Mouse (Mus musculus) CH12.LX (cell line): ENCODE results near the gene Iqgap3. TPM values are rescaled to one million over a fixed set of nuclear protein-coding genes. Genes with fewer than 3 reads are reported as not detected.

Experiments
- DNase-seq: peaks from one replicate; pipeline ENCODE4 v3.0.0-alpha.2; 2013; ENCODE audit errors: extremely low read depth
- H3K27ac ChIP-seq: 2 replicates; pipeline ENCODE4 v1.5.1; 2012; ENCODE audit warnings: low read depth, mild to moderate bottlenecking, control low read depth, moderate library complexity; ENCODE audit not compliant: insufficient read depth
- H3K27me3 ChIP-seq: replicated peaks from 2 replicates; pipeline ENCODE3; 2012; ENCODE audit warnings: inconsistent platforms
- H3K36me3 ChIP-seq, 2 experiments: replicated peaks in 1 of 2; 2 replicates each; pipeline versions ENCODE3 to v1.6.1; 2012; ENCODE audit warnings: inconsistent platforms in 1 of 2, low read length in 1 of 2, mild to moderate bottlenecking in 1 of 2, mixed read lengths in 1 of 2, moderate library complexity in 1 of 2; ENCODE audit not compliant: control insufficient read depth in 1 of 2, insufficient read depth in 1 of 2
- H3K4me1 ChIP-seq, 2 experiments: 2 replicates each; pipeline ENCODE4 v1.6.1; 2012; ENCODE audit warnings: inconsistent platforms in 1 of 2, moderate library complexity in 1 of 2; ENCODE audit not compliant: insufficient read depth in 2 of 2, control insufficient read depth in 1 of 2
- H3K4me2 ChIP-seq: 2 replicates; pipeline ENCODE4 v1.6.1; 2012; ENCODE audit warnings: low read depth, mild to moderate bottlenecking, control low read depth; ENCODE audit not compliant: poor library complexity, insufficient read depth, severe bottlenecking
- H3K4me3 ChIP-seq, 3 experiments: fragments of 150-350 bp in 1 of 3; sonication (generic) in 1 of 3; replicated peaks in 1 of 3; 2 replicates each; pipeline versions ENCODE3 to v1.5.1; 2011 to 2012; ENCODE audit warnings: low read depth in 2 of 3, low read length in 2 of 3, mild to moderate bottlenecking in 2 of 3, moderate library complexity in 2 of 3, control low read depth in 1 of 3, improper control_type of control experiment in 1 of 3, inconsistent platforms in 1 of 3, mixed read lengths in 1 of 3; ENCODE audit not compliant: poor library complexity in 1 of 3
- H3K79me2 ChIP-seq: replicated peaks from 2 replicates; pipeline ENCODE4 v1.6.1; 2012; ENCODE audit warnings: mild to moderate bottlenecking, moderate library complexity; ENCODE audit not compliant: control insufficient read depth, poor library complexity, insufficient read depth, severe bottlenecking; ENCODE audit errors: extremely low read depth
- H3K9ac ChIP-seq: 2 replicates; pipeline ENCODE4 v1.6.1; 2012; ENCODE audit warnings: low read depth, mild to moderate bottlenecking, control low read depth, moderate library complexity; ENCODE audit not compliant: insufficient read depth
- H3K9me3 ChIP-seq: replicated peaks from 2 replicates; pipeline ENCODE3; 2012; ENCODE audit warnings: low read length, inconsistent platforms, mixed read lengths
- CHD2 ChIP-seq: IDR thresholded peaks from 2 replicates; pipeline ENCODE4 v1.6.1; 2011; ENCODE audit warnings: low read length, improper control_type of control experiment
- CTCF ChIP-seq, 2 experiments: IDR thresholded peaks in 1 of 2; conservative IDR thresholded peaks in 1 of 2; 2 replicates each; pipeline ENCODE4 v1.5.1; 2011 to 2012; ENCODE audit warnings: low read depth in 2 of 2, low read length in 2 of 2, improper control_type of control experiment in 1 of 2, inconsistent platforms in 1 of 2, mild to moderate bottlenecking in 1 of 2, moderate library complexity in 1 of 2
- ELF1 ChIP-seq: IDR thresholded peaks from 2 replicates; pipeline ENCODE4 v1.6.1; 2014; ENCODE audit warnings: low read depth, mild to moderate bottlenecking, inconsistent platforms, low read length, improper control_type of control experiment
- MXI1 ChIP-seq: IDR thresholded peaks from 2 replicates; pipeline ENCODE4 v1.6.1; 2011; ENCODE audit warnings: mild to moderate bottlenecking, low read depth, low read length, improper control_type of control experiment
- NRF1 ChIP-seq: IDR thresholded peaks from 2 replicates; pipeline ENCODE4 v1.6.1; 2014; ENCODE audit warnings: low read depth, mild to moderate bottlenecking, inconsistent platforms, low read length, improper control_type of control experiment, moderate library complexity
- PAX5 ChIP-seq: IDR thresholded peaks from 2 replicates; pipeline ENCODE4 v1.6.1; 2012; ENCODE audit warnings: low read length, inconsistent platforms, mixed read lengths
- RAD21 ChIP-seq: IDR thresholded peaks from 2 replicates; pipeline ENCODE4 v1.6.1; 2011; ENCODE audit warnings: low read depth, mild to moderate bottlenecking, low read length, improper control_type of control experiment, moderate library complexity
- SMC3 ChIP-seq: IDR thresholded peaks from 2 replicates; pipeline ENCODE4 v1.6.1; 2011; ENCODE audit warnings: low read depth, low read length, improper control_type of control experiment
- UBTF ChIP-seq: IDR thresholded peaks from 2 replicates; pipeline ENCODE4 v1.6.1; 2012; ENCODE audit warnings: low read depth, mild to moderate bottlenecking, inconsistent platforms, low read length, improper control_type of control experiment, moderate library complexity
- USF2 ChIP-seq: conservative IDR thresholded peaks from 2 replicates; pipeline ENCODE4 v1.6.1; 2011; ENCODE audit warnings: low read depth, low read length, improper control_type of control experiment
- ZC3H11A ChIP-seq: IDR thresholded peaks from 2 replicates; pipeline ENCODE4 v1.6.1; 2012; ENCODE audit warnings: low read depth, mild to moderate bottlenecking, inconsistent platforms, low read length, improper control_type of control experiment
- ZMIZ1 ChIP-seq: IDR thresholded peaks from 2 replicates; pipeline ENCODE4 v1.6.1; 2012; ENCODE audit warnings: low read depth, mild to moderate bottlenecking, inconsistent platforms, low read length, improper control_type of control experiment
- ZNF384 ChIP-seq: IDR thresholded peaks from 2 replicates; pipeline ENCODE4 v1.6.1; 2012; ENCODE audit warnings: low read depth, low read length, improper control_type of control experiment, inconsistent platforms
- dilution Hi-C: fragments of 300-500 bp; cut with MboI; formaldehyde crosslinking; loops from 2 replicates; pipeline ENCODE4 v1.14.3; 2020; ENCODE audit warnings: low sequenced_read_pairs; ENCODE audit not compliant: extremely low pct_unique_long_range_greater_than_20kb, extremely low pct_ligation_motif_present
- in situ Hi-C: fragments of 300-500 bp; cut with MboI; formaldehyde crosslinking; loops from 3 replicates; pipeline ENCODE4 v1.14.3; 2019; ENCODE audit warnings: low sequenced_read_pairs, low pct_ligation_motif_present, low pct_unique_long_range_greater_than_20kb, mixed read lengths
- polyA plus RNA-seq: library from polyadenylated mRNA; unstranded; fragments of >175 nt; gene quantifications from 2 replicates; pipeline ENCODE4 v1.2.1, GENCODE M21; 2012; ENCODE audit warnings: low read depth; ENCODE audit not compliant: insufficient read length
- total RNA-seq, 2 experiments: library from RNA; depleted of rRNA; stranded (reverse); fragments of 300-350 nt in 1 of 2; fragments of >200 nt in 1 of 2; gene quantifications; 2 replicates each; pipeline ENCODE4 v1.2.3; 2012 to 2014

The Iqgap3 gene
- total and polyA plus RNA-seq, 3 experiments = 13.0 to 21.9 (median 18.3) TPM

- dilution Hi-C loops = no loop called here
- in situ Hi-C loops = no loop called here
- H3K4me1 ChIP-seq = peaks cover 19 to 71% of the 10 kb centered on the region in 2 experiments
Measured at GRCm38 (mm10) chr3:88136346-88136745, 54.6 kb downstream of the Iqgap3 start.

GRCm38 (mm10) chr3:88136945-88137494, 55.2 kb downstream of the Iqgap3 start:
- Histone ChIP-seq H3K4me2 (peak overlapping the region; percentile 59; the same call in 1 of the 2 replicates), H3K9ac (no peak overlapping the region), H3K36me3 (peaks cover 0 to 2% of the 10 kb centered on the region in 2 experiments), H3K27ac (no peak overlapping the region), H3K79me2 (no peaks in the 10 kb centered on the region), H3K9me3 (no peaks in the 10 kb centered on the region), H3K4me1 (peaks cover 19 to 70% of the 10 kb centered on the region in 2 experiments), H3K4me3 (no peak overlapping the region), H3K27me3 (no peaks in the 10 kb centered on the region)
- TF ChIP-seq ELF1 (no peak), USF2 (no peak), ZNF384 (peak; percentile 24; the same call in 1 of the 2 replicates)
- no peak for DNase-seq
- in situ Hi-C loops (no loop called here), dilution Hi-C loops (no loop called here)

More at GRCm38 (mm10) chr3:88136346-88136745, 54.6 kb downstream of the Iqgap3 start:
- Histone ChIP-seq H3K27ac (no peak overlapping the region), H3K79me2 (no peaks in the 10 kb centered on the region), H3K4me3 (no peak overlapping the region), H3K27me3 (no peaks in the 10 kb centered on the region), H3K36me3 (peaks cover 0 to 2% of the 10 kb centered on the region in 2 experiments), H3K9me3 (no peaks in the 10 kb centered on the region)
- DNase-seq = no peak
- TF ChIP-seq PAX5 (no peak), MXI1 (no peak), CHD2 (no peak), UBTF (no peak), ZC3H11A (no peak), ZMIZ1 (no peak), NRF1 (no peak)
- TF ChIP-seq, all 38 proteins: peak for 0
- H3K4me2 ChIP-seq = no peak overlapping the region
- H3K9ac ChIP-seq = no peak overlapping the region

DNA sequence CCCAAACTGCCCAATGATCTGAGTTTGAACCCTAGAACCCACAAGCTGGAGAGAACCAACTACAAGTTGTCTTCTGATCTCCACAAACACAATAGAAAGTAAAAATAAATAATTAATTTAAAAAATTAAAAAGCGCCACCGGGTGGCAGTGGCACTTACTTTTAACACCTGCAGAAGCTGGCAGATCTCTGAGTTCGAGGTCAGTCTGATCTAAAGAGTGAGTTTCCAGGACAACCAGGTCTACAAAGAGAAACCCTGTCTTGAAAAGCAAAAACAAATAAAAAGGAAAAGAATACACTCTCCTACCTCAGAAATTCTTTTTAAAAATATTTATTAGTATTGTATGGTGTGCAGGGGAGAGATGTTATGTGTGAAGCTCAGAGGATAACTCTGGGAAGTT, 56.0 kb downstream of the Iqgap3 start:
- Histone ChIP-seq H3K4me1 (peaks cover 19 to 62% of the 10 kb centered on the region in 2 experiments), H3K79me2 (peaks cover 3% of the 10 kb centered on the region; the same call in 1 of the 2 replicates), H3K9ac (peak overlapping the region; percentile 80; the same call in 1 of the 2 replicates), H3K4me2 (peak overlapping the region; percentile 59; the same call in 1 of the 2 replicates), H3K27ac (peak overlapping the region; percentile 88; the same call in 1 of the 2 replicates), H3K36me3 (peaks cover 0 to 2% of the 10 kb centered on the region in 2 experiments), H3K27me3 (no peaks in the 10 kb centered on the region), H3K9me3 (no peaks in the 10 kb centered on the region), H3K4me3 (peak overlapping the region; percentile 38 to 56 (median 53))
- in situ Hi-C loops (no loop called here), dilution Hi-C loops (no loop called here)
- TF ChIP-seq CTCF (conservative IDR thresholded peaks at IDR 0.05 in 1 of 2, IDR thresholded peaks at IDR 0.05 in 1 of 2; ENCODE audit: low read depth in 2 of 2, low read length in 2 of 2) (peak in 1 of 2 experiments; percentile 64; a peak in 2 of 4 replicates), RAD21 (peak; percentile 47), SMC3 (peak; percentile 59), UBTF (no peak)
- peak; percentile 65 for DNase-seq
